Mouse (Mus musculus) urinary bladder, postnatal 10 days (tissue): ENCODE results near the gene Fkbp8.

Source experiments
- DNase-seq: peaks from one replicate; pipeline ENCODE4 v3.0.0; 2022; ENCODE audit warnings: low spot score

The Fkbp8 gene

DNA sequence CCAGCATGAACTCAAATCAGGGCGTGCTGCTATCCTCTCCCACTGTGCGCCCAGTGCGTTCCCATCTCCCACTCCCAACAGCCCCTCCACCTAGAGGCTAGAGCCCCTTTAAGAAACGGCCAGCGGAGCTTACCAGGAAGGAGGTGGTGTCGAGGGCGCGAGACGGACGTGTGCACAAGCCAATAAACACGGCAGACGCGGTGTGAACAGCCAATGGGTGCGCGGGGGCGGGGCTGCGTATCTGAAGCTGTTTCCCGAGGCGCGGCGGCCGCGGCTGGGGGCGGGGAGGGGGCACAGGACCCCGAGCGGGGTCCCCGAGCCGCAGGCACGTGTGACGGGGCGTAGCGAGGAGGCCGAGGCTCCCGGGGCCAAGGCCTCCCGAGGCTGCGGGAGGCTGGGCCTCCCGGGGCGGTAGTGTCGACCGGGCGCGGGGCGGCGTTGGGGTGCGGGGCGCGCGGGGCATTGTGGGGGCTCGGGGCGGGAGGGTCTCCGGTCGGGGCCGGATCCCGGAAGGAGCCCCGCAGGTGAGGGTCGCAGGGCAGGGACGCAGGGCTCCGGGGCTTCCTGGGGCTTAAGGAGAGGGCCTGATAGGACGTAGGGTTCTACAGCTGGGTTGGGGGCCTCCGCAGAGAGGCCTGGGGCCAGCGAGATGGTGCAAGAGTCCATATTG lies at the start of gene Fkbp8, which contains the start of gene Kxd1:
Gene Fkbp8, plus strand, starts transcription at position 213 of the 670 bp plus-strand sequence.
Gene Kxd1, minus strand, starts transcription at position 445 of the 670 bp plus-strand sequence.
- peak; percentile 95 for DNase-seq

DNA sequence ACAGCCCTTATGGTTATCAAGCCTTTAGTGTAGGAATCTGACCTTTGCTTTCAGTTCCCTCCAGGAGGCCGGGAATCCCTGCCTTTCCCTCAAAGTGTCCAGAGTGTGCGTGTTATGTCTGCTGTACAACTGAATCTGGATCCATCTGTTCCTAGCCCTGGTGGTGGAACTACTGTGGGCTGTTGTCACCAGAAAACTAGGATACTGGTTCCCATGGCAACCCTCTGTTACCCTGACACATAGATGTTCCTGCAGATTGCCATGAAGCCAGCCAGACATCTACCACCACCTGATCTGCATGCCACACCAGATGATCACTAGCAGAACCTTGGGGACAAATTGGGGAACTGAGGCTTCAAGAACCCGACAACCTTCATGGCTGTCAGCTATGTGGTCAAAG lies 45.6 kb upstream of the Fkbp8 start:
- DNase-seq, result no peak

DNA sequence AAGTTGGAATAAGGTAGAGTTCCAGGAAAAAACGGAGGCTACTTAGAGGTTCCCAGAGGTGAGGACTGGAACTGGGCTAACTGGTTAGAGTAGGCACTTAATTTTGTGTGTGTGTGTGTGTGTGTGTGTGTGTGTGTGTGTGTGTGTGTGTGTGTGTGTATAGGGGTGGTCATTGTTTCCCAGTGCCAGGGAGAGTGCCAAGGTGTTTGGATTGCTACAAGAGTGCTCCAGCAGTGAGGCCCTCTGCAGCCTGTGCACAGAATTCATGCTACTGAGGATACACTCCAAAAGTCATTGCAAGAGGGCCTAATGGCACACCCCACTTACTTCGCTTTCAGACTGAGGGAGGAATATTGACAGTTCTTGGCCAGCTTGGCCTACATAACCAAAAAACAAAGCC lies 44.6 kb upstream of the Fkbp8 start:
- no peak for DNase-seq

DNA sequence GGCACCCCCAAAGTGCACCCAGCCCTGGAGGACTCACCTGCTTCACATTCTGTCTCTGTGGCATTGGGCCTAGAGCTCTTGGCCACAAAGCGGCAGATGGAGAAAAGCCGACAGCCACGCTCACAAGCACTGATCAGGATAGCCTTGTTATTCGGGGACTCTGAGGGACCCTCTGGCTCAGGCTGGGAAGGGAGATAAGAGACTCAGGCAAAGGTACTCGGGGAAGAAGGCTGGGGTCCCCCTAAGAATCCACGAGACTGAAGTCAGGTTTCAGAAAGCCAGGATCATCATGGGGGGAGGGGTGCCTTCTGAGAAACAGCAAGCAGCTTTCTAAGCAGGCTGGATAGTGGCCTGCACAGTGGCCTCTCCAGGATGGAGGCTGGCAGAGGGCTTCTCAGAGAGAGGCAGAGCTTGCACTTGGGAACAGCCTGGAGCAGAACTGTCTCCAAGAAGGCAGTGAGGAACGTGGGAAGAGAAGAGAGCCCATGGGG lies 41.3 kb upstream of the Fkbp8 start:
- no peak for DNase-seq

DNA sequence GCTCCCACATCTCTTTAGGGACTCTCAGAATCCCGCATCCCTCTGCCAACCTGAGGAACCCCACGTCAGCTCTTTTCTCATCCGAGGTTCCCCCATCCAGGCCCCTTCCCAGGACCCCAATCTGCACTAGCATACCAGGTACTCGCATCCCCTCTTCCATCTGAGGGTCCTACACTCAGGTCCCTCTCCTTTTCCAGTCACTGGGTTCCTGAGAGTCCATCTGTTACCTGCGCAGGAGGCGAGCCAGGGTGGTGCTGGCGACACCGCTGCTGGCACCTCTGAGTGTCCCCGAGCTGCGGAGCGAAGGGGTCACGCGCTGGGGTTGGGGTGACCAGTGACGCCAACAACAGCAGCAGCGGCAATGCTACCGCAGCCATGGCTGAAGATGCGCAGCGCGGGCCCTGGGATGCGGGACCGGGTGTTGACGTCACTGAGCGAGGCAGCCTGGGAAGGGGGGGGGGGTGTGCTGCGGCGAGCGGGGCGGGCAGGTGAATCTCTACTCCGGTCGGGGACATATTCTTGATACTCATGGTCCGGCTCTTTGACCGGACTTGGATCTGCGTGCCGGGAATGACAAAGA lies 40.5 kb upstream of the Fkbp8 start, which contains the start of gene Tmem59l:
Gene Tmem59l, minus strand, starts transcription at position 418 of the 580 bp plus-strand sequence.
- no peak for DNase-seq

DNA sequence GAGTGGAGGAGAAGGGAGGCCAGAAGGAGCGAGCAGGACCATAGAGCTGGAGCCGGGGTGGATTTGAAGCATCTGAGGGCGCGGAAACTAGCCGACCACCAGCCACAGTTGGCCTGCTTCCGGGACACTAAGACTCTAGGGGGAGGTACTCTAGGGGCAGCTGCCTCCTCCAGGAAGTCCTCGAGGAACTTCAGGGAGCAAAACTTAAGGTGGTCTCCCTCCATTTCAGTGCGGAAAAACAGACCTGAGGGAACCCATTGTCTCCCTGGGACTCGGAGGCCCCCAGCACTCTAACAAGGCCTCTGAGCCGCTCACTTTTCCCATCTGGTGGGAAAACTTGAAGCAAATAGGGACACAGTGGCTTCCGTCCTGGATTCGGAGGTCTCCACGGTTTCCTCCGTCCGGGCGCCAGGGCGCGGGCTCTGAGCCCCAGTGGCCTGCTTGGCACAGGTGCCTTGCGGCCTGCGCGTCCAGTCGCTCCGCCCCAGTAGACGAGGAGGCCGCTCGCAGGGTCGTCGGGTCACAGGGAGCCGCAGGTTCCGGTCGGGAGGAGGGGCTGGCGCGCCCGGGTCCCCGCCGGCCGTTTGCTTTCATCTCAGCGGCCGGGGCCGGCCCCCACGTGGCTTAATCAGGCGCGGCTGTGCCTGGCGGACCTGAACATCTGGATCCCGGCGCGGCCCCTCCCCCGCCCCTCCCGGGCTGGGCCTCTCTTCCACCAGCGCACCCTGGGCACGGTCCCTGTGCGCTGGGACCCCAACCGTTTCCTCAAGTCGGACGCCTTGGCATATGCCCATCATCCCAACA lies 39.3 kb upstream of the Fkbp8 start:
- no peak for DNase-seq

DNA sequence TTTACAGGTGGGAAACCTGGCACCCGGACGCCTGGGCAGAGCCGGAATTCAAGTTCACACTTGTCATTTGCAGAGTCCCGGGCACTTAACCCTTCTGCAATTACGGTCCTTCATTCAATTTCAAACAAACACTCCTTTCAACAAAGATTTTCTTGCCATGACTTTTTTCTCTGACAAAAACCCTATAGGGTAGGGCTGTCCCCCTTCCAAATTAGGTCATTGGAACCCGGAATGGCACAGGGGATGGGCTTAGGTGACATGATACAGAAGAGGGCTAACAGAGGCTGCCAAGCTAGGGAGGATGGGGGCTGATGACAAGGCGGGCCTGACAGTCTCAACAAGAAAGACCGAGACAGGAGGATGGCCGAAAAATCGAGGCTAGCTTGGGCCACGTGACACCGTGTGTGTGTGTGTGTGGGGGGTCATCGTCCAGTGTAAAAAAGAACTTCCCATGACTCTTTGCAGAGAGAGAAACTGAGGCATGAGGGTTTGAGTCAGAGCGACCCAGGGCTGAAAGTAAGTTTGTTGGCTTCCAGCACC lies 38.5 kb upstream of the Fkbp8 start:
- DNase-seq, result no peak

DNA sequence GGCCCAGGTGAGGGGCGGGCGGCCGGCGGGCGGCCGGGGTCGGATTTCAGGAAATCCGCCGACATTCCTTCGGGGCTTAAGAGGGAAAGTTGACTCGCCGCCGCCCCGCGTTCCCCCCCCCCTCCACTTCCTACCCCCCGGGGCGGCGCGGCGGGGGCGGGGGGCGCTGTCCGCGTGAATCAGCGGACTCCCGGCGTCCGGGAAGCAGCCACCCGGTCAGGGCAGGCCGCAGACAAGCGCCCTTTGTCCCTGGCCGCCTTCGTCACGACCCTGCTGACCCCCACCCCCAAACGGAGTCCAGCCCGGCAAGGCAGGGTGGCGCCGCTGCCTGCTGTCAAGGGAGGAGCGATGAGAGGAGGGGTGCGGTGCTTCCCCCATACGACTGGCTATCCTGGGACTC lies 37.9 kb upstream of the Fkbp8 start:
- DNase-seq, result no peak

DNA sequence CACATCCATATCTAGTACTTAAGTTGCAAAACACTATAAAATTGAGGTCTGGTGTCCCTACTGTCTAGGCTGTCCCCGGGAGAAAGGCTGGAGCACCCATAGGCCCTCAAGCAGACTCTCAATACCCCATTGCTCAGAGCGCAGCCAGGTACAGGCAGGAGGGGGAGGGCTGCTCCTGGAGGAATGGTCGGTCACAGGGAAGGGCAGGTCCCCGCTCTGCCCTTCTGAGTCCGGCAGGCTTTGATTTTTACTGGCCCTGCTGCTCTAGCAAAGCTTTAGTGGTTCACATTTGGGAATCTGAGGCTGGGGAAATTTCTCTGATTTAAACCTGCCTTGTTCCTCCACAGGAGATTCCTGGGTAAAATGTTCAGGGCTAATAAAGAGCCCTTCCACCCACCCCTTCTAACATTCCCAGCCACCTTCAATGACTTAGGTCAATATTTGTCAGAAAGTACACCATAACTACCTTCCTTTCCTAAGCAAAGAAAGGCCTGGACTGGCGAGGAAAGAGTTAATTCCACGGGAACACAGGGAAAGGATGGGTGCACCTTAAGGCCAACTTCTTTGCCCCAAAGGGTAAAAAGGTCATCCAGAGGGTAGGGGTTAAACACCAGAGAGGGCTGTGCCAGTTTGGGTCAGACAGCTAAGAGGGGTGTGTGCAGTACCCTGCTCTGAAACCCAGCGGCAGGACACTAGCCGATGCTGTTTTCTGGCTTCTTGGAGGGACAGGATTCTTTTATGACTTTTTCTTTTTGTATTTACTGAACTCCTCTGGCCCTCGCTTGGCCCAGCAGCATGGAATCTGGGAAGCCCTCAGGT lies 37.3 kb upstream of the Fkbp8 start:
- no peak for DNase-seq

DNA sequence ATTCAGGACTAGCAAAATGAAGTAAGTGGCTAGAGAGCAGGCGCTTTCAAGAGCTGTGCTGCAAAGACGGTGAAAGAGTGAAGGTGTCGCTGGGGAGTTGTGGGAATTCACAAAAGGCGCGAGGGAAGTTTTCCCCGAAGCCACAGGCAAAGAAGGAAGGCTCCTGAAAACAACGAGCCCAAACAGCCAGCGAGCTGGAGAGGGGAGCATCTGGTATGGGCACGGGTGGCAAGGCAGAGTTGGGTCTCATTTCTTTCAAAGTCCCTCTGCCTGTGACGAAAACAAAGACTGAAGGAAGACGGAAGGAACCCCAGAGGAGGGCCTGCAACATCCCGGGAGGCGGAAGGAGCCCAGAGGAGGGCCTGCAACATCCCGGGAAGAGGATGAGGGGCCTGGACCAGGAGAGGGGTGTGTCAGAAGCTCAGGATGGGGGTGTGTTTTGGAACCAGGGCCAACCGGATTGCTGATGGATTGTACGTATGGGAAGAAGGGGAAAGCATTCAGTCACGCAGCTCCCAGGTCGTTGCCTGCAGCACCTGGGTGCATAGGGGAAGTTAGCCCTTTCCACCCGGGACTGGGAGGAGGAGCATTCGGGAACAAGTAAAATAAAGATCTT lies 36.5 kb upstream of the Fkbp8 start:
- no peak for DNase-seq

DNA sequence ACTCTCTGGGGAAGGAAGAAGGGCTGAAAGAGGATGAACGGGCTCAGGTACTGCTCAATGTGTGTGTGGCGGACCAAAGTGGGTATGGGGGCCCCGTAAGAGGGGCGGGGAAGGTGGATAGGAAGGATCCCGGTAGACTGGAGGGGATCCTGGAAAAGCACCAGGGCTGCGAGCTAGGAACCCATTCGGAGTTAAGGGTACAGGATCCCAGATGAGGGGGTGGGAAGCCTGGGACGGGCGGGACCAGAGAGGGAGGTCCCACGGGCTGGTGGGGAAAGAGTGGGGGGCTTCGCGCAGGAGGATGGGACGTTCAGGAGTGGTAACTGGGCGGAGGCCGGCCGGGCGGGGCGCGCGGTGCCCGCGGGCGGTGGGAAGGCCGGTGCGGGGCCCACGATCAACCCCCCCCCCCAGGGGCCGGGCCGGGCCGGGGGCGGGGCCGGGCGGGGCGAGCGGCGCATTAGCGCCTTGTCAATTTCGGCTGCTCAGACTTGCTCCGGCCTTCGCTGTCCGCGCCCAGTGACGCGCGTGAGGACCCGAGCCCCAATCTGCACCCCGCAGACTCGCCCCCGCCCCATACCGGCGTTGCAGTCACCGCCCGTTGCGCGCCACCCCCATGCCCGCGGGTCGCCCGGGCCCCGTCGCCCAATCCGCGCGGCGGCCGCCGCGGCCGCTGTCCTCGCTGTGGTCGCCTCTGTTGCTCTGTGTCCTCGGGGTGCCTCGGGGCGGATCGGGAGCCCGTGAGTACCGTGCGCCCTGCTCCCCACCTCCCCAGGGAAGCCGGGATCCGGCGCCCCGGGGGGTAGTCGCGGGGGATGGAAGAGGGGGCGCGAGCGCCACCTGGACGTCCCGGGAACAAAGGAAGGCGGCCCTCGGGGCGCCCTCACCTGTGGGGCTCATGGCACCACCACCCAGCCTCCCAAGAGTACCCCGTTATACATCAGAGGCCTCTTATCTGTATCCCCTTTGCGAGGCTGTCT lies 34.6 kb upstream of the Fkbp8 start, which contains the start of gene Crlf1:
Gene Crlf1, plus strand, starts transcription at position 495 of the 977 bp plus-strand sequence.
- DNase-seq, result no peak

DNA sequence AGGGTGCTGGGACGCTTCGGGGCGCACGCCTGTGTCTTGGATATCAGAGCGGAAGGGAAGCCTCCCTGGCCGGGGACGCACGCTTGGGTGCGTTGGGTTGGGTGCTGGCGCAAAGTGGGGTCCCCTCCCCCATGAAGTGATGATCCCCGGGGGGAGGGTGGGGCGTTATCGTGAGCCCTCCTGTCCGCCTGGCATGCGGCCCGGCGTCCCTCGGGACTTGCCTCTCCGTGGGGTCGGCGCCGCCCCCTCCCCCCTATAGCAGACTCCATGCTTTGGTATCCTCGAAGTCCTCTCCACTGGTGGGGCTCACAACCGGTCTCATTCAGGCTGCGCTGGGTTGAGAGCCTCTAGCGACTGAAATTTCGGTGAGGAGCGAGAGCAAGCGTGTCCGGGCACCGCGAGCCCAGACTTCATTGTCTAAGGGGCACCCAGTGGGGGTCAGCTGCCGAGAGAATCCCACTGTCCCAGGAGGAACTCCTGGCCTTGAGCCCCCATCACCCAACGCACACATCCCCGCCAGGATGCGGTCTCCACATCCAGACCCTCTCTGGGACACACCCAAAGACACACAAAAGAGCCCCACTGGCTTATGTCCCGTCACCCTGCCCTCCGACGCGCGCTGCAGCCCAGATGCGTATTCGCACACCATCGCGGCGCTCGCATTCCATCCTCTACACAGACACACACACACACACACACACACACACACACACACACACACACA lies 33.7 kb upstream of the Fkbp8 start:
- DNase-seq, result no peak

DNA sequence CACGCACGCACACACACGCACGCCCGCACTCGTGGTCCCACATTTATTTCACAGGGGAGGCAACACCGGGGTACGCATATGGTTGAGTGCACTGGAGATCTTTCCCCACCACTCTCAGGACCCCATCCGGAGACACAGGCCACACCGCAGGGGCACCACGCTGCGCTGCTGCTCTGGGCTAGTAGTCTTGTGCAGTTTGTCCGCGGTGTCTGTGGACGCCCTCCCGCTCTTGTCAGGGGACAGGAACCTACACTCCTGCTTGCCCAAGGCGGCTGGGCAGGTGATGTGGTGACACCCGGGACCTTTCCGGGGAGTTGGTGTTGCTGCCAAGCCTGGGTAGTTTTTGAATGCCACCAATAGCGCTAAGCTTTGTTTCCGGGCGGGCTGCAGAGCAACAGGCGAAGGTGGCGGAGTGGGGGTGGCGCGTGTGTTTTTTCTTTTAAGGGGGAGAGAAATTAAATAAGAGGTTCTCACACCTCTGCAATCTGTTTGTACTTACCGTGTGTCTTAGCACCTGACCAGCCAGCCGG lies 33.0 kb upstream of the Fkbp8 start:
- DNase-seq, result no peak

DNA sequence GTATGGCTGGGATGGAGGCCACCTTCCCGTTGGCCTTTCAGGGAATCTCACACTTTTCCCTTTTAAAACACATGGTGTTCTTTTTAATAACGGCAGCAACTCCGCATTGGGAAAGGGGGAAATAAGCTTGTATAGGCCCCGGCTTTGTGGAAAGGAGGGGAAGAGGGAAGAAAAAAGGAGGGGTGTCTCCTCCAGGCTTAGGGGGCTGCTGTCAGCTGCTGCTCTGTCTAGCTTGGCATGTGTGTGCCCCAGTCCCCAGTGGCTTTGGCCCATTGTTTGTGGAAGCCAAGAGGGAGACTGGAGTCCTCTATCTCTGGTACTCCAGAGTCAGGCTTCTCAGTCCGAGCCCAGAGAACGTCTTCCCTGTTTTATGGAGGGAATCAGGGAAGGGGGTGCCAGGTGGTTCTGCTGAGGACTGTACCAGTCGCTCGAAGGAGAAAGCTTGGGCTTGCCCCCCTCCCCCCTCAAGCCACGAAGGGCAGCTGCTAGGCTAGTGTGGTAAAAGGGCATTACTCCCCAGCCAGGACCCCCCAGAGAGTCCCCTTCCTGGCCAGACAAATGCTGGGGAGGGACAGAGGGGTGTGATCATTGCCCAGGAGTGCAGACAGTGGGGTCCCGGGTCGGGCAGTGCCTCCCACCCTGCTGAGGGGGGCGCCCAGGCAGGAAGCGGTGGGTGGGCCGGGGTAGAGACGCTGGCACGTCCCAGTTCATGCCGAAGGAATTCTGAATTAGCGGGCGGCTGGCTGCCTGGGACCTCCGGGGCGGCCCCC lies 32.3 kb upstream of the Fkbp8 start:
- DNase-seq, result no peak

DNA sequence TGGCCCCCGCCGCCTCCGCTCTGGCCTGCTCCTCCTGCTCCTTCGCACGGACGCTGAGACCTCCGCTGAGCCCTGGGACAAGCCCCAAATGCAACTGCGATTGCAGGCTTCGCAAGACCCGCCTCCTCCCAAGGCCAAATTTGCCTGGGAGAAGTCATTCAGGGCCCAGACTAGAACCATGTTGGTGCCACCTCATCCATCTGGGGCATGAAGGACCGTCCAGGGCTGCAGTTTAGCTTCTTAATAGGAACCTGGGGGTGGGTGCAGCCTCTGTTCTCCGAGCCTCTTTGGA lies 31.8 kb upstream of the Fkbp8 start:
- DNase-seq, result no peak

DNA sequence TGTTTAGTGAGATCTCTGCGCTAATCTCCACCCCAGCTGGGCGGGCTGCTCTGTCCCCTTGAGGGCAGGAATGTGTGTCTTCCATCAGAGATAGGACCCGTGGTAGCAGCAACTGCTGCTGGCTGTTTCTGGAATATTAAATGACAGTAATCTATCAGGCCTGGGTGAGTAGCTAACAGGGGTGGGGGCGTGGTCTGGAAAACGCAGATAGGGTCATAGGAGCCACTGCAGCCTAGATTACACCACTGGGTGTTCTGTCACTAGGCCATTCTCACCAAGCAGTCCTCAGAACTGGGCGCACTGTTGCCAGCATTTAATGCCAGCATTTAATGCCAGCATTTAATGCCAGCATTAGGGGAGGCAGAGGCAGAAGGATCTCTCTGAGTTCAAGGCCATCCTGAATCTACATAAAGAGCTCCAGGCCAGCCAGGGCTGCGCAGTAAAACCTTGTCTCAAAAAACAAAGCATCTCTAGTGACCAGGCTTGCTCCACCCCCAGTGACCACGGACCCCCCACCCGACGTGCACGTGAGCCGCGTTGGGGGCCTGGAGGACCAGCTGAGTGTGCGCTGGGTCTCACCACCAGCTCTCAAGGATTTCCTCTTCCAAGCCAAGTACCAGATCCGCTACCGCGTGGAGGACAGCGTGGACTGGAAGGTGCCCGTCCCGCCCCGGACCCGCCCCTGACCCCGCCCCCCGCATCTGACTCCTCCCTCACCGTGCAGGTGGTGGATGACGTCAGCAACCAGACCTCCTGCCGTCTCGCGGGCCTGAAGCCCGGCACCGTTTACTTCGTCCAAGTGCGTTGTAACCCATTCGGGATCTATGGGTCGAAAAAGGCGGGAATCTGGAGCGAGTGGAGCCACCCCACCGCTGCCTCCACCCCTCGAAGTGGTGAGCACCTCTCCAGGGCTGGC lies 26.9 kb upstream of the Fkbp8 start:
- no peak for DNase-seq

DNA sequence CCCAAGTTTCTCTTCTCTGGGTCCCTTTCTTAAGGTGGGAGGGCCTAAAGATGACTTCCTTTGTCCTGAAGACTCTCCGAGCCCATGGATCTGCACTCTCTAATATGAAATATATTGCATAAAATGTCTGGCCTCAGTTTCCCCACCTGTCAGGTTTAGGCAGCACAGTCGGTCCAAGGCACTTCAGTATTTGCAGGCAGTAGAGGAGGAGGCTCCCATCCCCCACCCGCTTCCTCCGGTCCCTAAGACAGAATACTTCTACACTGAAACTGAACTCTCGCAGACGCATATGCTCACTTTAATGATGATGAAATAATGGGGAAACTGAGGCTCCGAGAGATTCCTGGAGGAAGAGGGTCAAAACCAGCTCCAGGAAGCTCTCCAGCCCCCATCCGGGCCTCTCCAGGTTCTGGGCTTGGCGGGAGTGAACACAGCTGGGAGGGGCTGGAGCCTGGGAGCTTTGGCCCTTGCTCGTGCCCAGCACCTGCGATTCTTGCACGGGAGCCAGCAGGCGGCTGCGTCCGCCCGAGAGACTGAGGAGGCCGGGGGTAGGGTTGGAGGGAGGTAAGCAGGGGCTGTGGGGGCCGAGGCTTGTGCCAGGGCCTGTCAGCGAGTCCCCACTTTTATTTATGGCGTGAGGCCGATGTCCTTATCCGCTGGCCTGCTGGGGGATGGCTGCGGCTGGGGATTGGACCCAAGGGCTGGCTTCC lies 25.5 kb upstream of the Fkbp8 start:
- DNase-seq, result no peak
